Mouse (Mus musculus) liver, embryonic 14.5 days (tissue): ENCODE results near the gene Pde4d.

Source experiments
- CTCF ChIP-seq: IDR thresholded peaks from 2 replicates; pipeline ENCODE4 v1.5.1; 2016; ENCODE audit warnings: antibody characterized with exemption, low read depth, control low read depth
- EP300 ChIP-seq: IDR thresholded peaks from 2 replicates; pipeline ENCODE4 v1.6.1; 2016; ENCODE audit warnings: antibody characterized with exemption, low read depth

- no peak for TF ChIP-seq CTCF
- TF ChIP-seq EP300: no peak
These were observed 1283.1 kb downstream of the Pde4d start for GRCm38 (mm10) chr13:109732655-109733376.
